Mouse (Mus musculus): Measurements from ENCODE around the gene Wfdc1.

- peak; percentile 47; the same call in 1 of the 2 replicates for TF ChIP-seq CTCF (IDR thresholded peaks at IDR 0.05; ENCODE audit: control insufficient read depth, insufficient read depth, insufficient replicate concordance, low read depth, low read length)
- TF ChIP-seq POLR2A (IDR thresholded peaks at IDR 0.05; ENCODE audit: control insufficient read depth, low read depth, low read length), result no peak
Observed at GRCm38 (mm10) chr8:119646197-119646596, 20.0 kb upstream of the Wfdc1 start.
